Mouse (Mus musculus) gastrocnemius, adult 2 months (tissue): ENCODE measurements around the gene Nadk2. TPM values are rescaled to one million over a fixed set of nuclear protein-coding genes. Genes with fewer than 3 reads are reported as not detected.
A peak's percentile ranks its signal among the peaks of the same experiment; 100 is the strongest.

Experiments used
- DNase-seq: peaks from one replicate; pipeline ENCODE4 v3.0.0; 2022
- H3K27ac ChIP-seq: fragments of 200-600 bp; 2 replicates; pipeline ENCODE4 v1.8.1; 2022; ENCODE audit warnings: mild to moderate bottlenecking
- H3K4me3 ChIP-seq: fragments of 200-600 bp; 2 replicates; pipeline ENCODE4 v1.8.1; 2022; ENCODE audit warnings: mild to moderate bottlenecking, moderate library complexity
- CTCF ChIP-seq: fragments of 200-600 bp; IDR thresholded peaks from 2 replicates; pipeline ENCODE4 v1.8.1; 2022; ENCODE audit warnings: antibody characterized with exemption, mild to moderate bottlenecking, moderate library complexity
- intact Hi-C: fragments of 180-260 bp; cut with DNase I; formaldehyde crosslinking; loops from one replicate; pipeline ENCODE4 v1.15.1; 2025
- total RNA-seq, 2 experiments: library from RNA; stranded (reverse); gene quantifications; 2 replicates each; pipeline ENCODE4 v1.2.3; 2021

Nadk2 gene
- total RNA-seq, 2 experiments from 2014 or later, result 32.2 to 42.6 TPM

GRCm38 (mm10) chr15:9075608-9076200 is 4.6 kb downstream of the Nadk2 start:
- intact Hi-C loops, result no loop called here
- Histone ChIP-seq H3K4me3 (no peak overlapping the region), H3K27ac (no peak overlapping the region)
- TF ChIP-seq CTCF, result no peak
- no peak for DNase-seq

DNA sequence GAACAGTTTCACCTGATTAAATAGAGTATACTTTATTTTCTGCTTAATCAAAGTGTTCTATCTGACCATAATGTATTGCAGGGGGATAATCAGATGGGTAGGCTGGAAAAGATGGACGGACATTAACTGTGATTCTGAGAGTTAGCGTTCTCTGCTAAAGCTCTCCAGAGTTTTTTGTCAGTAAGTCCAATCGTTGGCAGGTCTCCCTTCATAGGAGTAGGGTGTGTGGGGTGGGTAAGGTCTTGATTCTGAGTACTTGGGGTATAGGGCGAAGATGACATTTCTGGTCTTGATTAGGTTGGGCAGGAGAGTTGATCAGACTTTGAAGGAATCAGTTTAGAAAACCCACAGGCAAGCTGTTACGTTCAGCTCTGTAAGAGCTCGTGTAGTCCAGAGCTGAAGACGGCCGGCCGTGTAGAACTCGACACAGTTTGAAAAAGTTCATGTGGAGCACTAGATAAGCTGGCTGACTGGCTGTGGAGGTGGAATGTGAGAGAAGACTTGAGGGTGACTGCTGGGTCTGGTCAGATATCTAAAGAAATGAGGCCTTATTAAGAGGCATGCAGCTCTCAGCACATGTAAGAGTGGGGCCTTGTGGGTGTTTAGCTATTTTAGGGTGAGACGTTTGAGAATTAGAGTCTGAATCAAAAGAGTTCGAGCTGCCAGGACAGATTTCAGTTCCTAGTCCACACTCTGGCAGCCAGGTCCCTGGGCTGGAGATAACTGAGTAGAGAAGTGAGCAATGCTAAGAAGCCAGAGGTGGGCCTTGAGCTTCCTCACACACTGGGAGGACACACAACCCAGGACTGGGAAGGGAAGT is 7.6 kb downstream of the Nadk2 start:
- Histone ChIP-seq H3K27ac (peak overlapping the region; percentile 20; the same call in 1 of the 2 replicates), H3K4me3 (no peak overlapping the region)
- intact Hi-C loops, result no loop called here
- no peak for DNase-seq
- TF ChIP-seq CTCF, result no peak

- Histone ChIP-seq H3K27ac (no peak overlapping the region), H3K4me3 (no peak overlapping the region)
- DNase-seq, result no peak
- intact Hi-C loops, result no loop called here
- TF ChIP-seq CTCF, result no peak
Measured at GRCm38 (mm10) chr15:9079626-9080025, 8.6 kb downstream of the Nadk2 start.

- Histone ChIP-seq H3K27ac (no peak overlapping the region), H3K4me3 (no peak overlapping the region)
- intact Hi-C loops, result no loop called here
- no peak for TF ChIP-seq CTCF
- no peak for DNase-seq
Measured at GRCm38 (mm10) chr15:9080206-9080605, 9.1 kb downstream of the Nadk2 start.

DNA sequence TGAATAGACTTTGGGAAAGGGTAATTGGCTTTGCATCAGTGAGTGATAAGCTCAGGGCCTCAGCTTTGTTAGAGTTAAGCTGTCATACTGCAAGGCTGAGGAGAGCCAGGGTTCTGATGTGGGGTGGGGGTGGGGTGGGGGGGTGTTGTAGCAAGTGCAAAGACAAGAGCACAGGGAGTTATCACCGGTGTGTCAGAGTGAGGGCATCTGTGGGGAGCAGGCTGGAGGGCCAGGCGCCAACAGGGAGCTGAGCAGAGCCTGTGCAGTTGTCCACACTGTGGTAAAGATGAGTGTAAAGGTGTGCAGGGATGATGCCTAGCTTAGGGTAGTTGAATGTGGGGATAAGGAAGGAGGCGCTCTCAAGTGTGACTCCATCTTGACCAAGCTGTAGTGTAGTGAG is 10.2 kb downstream of the Nadk2 start:
- TF ChIP-seq CTCF, result no peak
- H3K27ac ChIP-seq, result no peak overlapping the region

DNA sequence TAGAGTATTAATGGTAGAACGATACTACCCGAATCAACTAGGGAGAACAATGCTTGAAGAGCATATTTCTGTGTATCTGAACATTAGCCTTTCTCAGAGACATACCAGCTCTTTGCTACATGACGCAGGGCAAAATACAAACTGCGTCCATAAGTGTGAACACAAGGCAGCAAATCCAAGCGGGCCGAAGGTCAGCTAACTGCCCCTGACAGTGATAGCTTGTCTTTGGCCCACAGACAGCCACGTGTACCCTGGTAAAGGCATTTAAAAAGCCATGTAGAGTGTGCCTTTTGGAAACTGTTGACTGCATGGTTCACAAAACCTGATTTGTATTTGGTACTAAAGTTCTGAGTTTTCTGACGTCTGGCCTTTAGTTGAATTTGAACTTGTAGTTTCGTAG is 11.7 kb downstream of the Nadk2 start:
- DNase-seq, result no peak
- TF ChIP-seq CTCF, result no peak
- H3K4me3 ChIP-seq, result no peak overlapping the region
- intact Hi-C loops, result no loop called here
- no peak overlapping the region for H3K27ac ChIP-seq

More for the DNA sequence above, 10.2 kb downstream of the Nadk2 start:
- no peak overlapping the region for H3K4me3 ChIP-seq
- intact Hi-C loops, result no loop called here
- DNase-seq, result no peak

DNA sequence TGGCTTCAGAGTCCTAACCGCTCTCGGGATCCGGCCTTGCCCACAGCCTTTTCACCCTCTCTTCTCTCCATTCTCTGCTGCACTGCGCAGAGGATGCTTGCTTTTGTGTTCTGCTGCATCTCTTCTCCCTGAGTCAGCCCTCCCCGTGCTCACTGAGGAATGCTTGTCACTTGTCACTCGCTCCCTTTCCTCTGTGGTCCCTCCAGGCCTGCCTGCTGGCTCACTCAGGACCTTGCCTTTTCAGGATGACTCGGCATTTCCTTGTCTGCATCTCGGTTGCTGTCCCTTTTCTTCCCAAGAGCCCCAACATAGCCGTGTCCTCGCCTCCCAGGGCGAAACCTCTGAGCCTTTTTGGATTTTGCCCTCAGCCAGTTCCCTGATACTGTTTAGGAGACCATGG is 15.8 kb downstream of the Nadk2 start:
- no peak for DNase-seq
- Histone ChIP-seq H3K27ac (no peak overlapping the region), H3K4me3 (no peak overlapping the region)
- intact Hi-C loops, result no loop called here
- TF ChIP-seq CTCF, result no peak

DNA sequence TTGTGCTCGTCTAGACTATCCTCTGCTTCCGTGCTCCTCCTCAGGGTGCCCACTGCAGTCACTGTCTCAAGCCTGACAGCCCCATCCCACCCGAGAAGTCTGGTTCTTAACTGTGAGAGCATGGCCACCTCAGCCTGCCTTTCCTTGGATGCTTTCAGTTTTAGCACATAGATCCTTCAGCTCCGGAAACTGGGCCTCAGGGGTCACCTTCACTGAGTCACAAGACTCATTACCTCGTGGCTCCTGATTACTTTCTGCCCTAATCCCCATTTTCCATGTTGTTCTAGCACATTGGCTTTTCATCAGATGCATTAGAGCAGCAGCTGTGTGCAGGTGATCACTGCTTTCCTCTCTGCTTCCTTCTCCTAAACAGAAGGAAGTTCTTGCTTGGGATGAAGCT is 16.4 kb downstream of the Nadk2 start:
- no peak for DNase-seq
- Histone ChIP-seq H3K4me3 (no peak overlapping the region), H3K27ac (no peak overlapping the region)
- intact Hi-C loops, result no loop called here
- TF ChIP-seq CTCF, result no peak

- H3K4me3 ChIP-seq, result no peak overlapping the region
- DNase-seq, result no peak
- no peak overlapping the region for H3K27ac ChIP-seq
- no peak for TF ChIP-seq CTCF
- intact Hi-C loops, result no loop called here
Measured at GRCm38 (mm10) chr15:9087895-9088682, 17.0 kb downstream of the Nadk2 start.

DNA sequence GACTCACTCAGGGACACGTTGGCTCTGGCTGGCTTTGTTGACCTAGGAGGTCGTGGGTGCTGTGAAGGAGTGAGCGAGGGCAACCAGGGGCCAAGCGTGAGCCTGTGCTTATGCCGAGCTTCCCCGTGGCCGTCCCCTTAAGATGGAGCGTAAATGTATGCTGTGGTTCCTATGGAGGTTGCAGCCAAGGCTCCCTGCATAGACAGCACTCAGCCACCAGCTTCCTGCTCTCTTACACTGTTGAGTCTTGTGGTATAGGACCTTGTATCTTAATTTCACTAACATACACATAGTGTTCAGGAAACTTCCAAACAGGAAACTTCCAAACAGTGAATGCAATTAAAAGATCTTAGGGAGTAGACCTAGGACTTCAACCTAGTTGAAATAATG is 17.6 kb downstream of the Nadk2 start:
- H3K27ac ChIP-seq, result no peak overlapping the region
- H3K4me3 ChIP-seq, result no peak overlapping the region
- DNase-seq, result no peak
- no peak for TF ChIP-seq CTCF
- intact Hi-C loops, result no loop called here

DNA sequence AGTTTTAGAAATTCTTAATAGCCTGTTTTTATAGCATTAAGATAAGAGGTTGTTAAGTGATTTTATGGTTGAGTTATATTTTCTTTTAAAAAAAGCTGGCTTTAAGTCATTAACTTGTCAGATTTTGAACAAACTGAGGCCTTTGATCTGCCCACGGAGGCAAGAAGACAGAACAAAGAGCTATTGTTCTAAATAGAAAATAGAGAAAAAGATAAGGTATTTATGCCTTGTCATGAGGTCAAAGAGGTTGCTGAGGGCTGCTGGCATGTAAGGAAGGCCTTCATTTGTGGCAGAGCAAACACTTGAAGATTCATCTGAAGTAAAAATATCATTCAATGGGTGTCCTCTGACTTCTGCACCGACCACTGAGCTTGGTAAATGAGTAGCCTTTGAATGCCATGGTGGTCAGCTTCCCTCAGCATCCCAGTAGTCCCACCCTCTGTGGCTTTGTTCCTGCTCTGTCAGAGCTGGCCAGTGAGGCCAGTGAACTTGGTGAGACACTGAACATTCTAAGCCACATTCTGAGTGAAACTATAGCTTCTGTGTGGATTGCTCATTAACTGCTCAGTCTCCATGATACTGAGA is 18.2 kb downstream of the Nadk2 start:
- no peak for TF ChIP-seq CTCF
- Histone ChIP-seq H3K4me3 (no peak overlapping the region), H3K27ac (no peak overlapping the region)
- intact Hi-C loops, result no loop called here
- no peak for DNase-seq

DNA sequence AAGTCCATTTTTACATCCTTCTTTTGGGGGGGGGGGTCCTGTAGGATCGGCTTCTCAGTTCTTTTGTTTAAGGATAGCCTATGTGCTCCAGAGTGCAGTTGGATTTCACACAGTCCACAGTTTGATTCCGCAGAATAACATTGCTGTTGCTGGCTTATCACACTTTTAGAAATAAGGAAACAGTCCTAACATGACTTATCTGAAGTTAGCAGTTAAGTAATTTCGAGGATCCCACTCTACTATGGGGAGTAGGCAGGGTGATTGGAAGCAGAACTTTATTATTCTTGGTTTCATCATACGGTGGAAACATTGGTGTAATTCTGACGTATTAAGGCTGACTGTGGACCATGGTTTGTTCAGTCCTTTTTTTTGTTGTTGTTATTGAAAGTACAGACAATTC is 19.6 kb downstream of the Nadk2 start:
- H3K27ac ChIP-seq, result no peak overlapping the region
- no peak overlapping the region for H3K4me3 ChIP-seq
- DNase-seq, result no peak
- TF ChIP-seq CTCF, result no peak
- intact Hi-C loops, result no loop called here
